13 mouse cellular contexts compared by ENCODE assay signal in the genomic region with DNA sequence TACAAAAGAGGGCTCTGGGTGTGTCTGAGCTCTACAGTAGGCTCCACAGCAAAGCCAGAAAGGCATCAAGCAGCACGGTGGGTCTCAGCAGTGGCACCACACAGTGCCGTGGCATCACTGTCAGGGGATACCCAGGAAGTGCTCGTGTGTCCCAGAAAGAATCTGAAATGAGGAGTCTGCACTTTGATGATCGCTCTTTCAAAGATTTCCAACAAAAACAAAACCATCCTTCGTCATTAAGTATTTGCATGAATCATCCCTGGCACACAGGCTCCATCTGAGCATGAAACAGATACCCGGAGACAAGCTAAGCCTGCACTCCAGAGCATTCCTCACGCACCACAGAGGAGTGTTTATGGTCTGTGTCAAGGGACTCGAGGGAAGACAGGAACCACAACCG.
DNase-seq lines count a peak whose midpoint lies in the region; ATAC-seq lines count a peak whose summit lies in the region.
"Had no signal": no experiment of that assay in that cellular context is flagged by ENCODE, and none has a peak within 500 bp of the region (broad histone marks: within the 10 kb centered on the region; RNA-seq: fewer than 3 reads in every experiment).

No protein-coding gene starts in this region.

- H3K4me1 ChIP-seq in heart, embryonic 12.5 days (replicated peaks) = peaks cover 48% of the 10 kb centered on the region
- H3K4me1 ChIP-seq in neural tube, embryonic 13.5 days (replicated peaks) = peaks cover 38% of the 10 kb centered on the region
- peaks cover 8% of the 10 kb centered on the region for H3K4me1 ChIP-seq in stomach, embryonic 14.5 days (ENCODE audit: control insufficient read depth, insufficient read depth, low read length)

- H3K4me2 ChIP-seq in heart, embryonic 12.5 days = peak overlapping the region; percentile 17; the same call in 1 of the 2 replicates
- no peak overlapping the region for H3K4me2 ChIP-seq in neural tube, embryonic 13.5 days
- no peak overlapping the region for H3K4me2 ChIP-seq in stomach, embryonic 14.5 days (replicated peaks; ENCODE audit: low read depth, low read length)
- H3K4me2 ChIP-seq: hindbrain, embryonic 15.5 days had no signal

- ATAC-seq in heart, embryonic 12.5 days (ENCODE audit: insufficient number of reproducible peaks, low FRiP score) = no peak
- ATAC-seq in neural tube, embryonic 13.5 days (ENCODE audit: low read depth) = no peak
- no peak for ATAC-seq in stomach, embryonic 14.5 days (ENCODE audit: insufficient number of reproducible peaks, insufficient read depth, low FRiP score, low read depth)
- no peak for ATAC-seq in megakaryocyte-erythroid progenitor cell, adult 5-6 weeks (replicated peaks; ENCODE audit: low FRiP score, low TSS enrichment, poor library complexity, severe bottlenecking)

- peak overlapping the region; percentile 68 for H3K27ac ChIP-seq in heart, embryonic 12.5 days (ENCODE audit: poor library complexity, severe bottlenecking)
- H3K27ac ChIP-seq in neural tube, embryonic 13.5 days (replicated peaks) = 0 out of 2 replicates have a peak overlapping the region, but pooled peaks have one; percentile 18
- H3K27ac ChIP-seq in stomach, embryonic 14.5 days (ENCODE audit: low read length) = peak overlapping the region; percentile 6; the same call in 1 of the 2 replicates
- H3K27ac ChIP-seq: hindbrain, embryonic 15.5 days; macrophage had no signal

- H3K4me3 ChIP-seq in heart, embryonic 12.5 days = no peak overlapping the region
- H3K4me3 ChIP-seq in neural tube, embryonic 13.5 days = no peak overlapping the region
- no peak overlapping the region for H3K4me3 ChIP-seq in stomach, embryonic 14.5 days (ENCODE audit: low read depth, low read length)
- H3K4me3 ChIP-seq: hindbrain, embryonic 15.5 days had no signal

- H3K9ac ChIP-seq in heart, embryonic 12.5 days = no peak overlapping the region; the same call in 1 of the 2 replicates
- no peak overlapping the region for H3K9ac ChIP-seq in neural tube, embryonic 13.5 days
- H3K9ac ChIP-seq in stomach, embryonic 14.5 days (replicated peaks; ENCODE audit: low read depth, low read length) = no peak overlapping the region
- H3K9ac ChIP-seq: hindbrain, embryonic 15.5 days had no signal

- no peaks in the 10 kb centered on the region for H3K9me3 ChIP-seq in heart, embryonic 12.5 days (replicated peaks)
- H3K9me3 ChIP-seq in neural tube, embryonic 13.5 days = no peaks in the 10 kb centered on the region
- no peaks in the 10 kb centered on the region for H3K9me3 ChIP-seq in stomach, embryonic 14.5 days (ENCODE audit: control insufficient read depth, low read depth, low read length)
- H3K9me3 ChIP-seq: hindbrain, embryonic 15.5 days had no signal

- no peaks in the 10 kb centered on the region for H3K36me3 ChIP-seq in heart, embryonic 12.5 days
- no peaks in the 10 kb centered on the region for H3K36me3 ChIP-seq in neural tube, embryonic 13.5 days
- H3K36me3 ChIP-seq in stomach, embryonic 14.5 days (ENCODE audit: control insufficient read depth, insufficient read depth, low read length) = no peaks in the 10 kb centered on the region
- H3K36me3 ChIP-seq: hindbrain, embryonic 15.5 days had no signal

- 42% methylated on average over 9 of the region's 9 CpGs for WGBS in heart, embryonic 12.5 days
- 56% methylated on average over 9 of the region's 9 CpGs for WGBS in neural tube, embryonic 13.5 days
- 40% methylated on average over 9 of the region's 9 CpGs for WGBS in stomach, embryonic 14.5 days

- DNase-seq in heart, adult 18-20 months = no peak
- no peak for DNase-seq in neural tube, embryonic 10.5 days (ENCODE audit: extremely low spot score, low spot score)
- peak; percentile 29 to 46 for DNase-seq in adrenal gland, postnatal 36 days
- no peak for DNase-seq in spleen, adult 12 weeks (ENCODE audit: low spot score)
- DNase-seq: cerebellum, adult 11 months; gastrocnemius, postnatal 14 days; liver had no signal

- no peaks in the 10 kb centered on the region for H3K27me3 ChIP-seq in heart, embryonic 12.5 days (replicated peaks)
- no peaks in the 10 kb centered on the region for H3K27me3 ChIP-seq in neural tube, embryonic 13.5 days
- no peaks in the 10 kb centered on the region for H3K27me3 ChIP-seq in stomach, embryonic 14.5 days (ENCODE audit: control insufficient read depth, insufficient read depth, low read length)
- H3K27me3 ChIP-seq: hindbrain, embryonic 15.5 days had no signal

Comparison
In these comparisons a context has a peak if more than half of its experiments do, and no peak if none do; other contexts are left out.
1. H3K27ac ChIP-seq: peak in every context shown above with its lines; median percentile 68 in heart, embryonic 12.5 days; 18 in neural tube, embryonic 13.5 days; 6 in stomach, embryonic 14.5 days.
2. DNase-seq: peak in adrenal gland, postnatal 36 days (2 of 2); none in heart, adult 18-20 months (0 of 2), neural tube, embryonic 10.5 days (single experiment) and spleen, adult 12 weeks (single experiment).